Mouse (Mus musculus) central nervous system, embryonic 11.5 days (tissue): ENCODE data around the gene Olfr993. TPM values are rescaled to one million over a fixed set of nuclear protein-coding genes. Genes with fewer than 3 reads are reported as not detected.

Experiments used
- polyA plus RNA-seq: library from polyadenylated mRNA; depleted of rRNA; stranded (reverse); fragments of >200 nt; gene quantifications from 2 replicates; pipeline ENCODE4 v1.2.3, GENCODE M21; 2012; rRNA removed

Gene Olfr993
- not detected in 2 replicates for polyA plus RNA-seq

DNA sequence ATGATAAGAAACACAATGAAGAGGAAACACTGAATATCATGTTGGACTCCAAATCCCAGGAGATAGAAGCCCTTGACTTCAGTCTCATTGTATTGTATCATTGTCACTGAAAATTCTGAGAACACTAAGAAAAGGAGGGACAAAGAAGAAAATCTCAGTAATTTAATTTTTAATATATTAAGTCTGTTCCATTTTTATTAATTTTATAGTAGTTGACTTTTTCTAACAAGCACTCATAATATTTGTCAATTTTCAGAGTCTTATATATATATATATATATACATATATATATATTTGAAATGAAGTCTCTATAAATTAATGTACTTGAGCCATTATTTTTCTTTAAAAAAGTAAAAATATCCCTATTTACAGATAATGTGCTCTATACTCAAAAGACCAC, at the start of gene Olfr993:
Olfr993 (minus strand) TSS at position 101 of the 400 bp plus-strand sequence.

DNA sequence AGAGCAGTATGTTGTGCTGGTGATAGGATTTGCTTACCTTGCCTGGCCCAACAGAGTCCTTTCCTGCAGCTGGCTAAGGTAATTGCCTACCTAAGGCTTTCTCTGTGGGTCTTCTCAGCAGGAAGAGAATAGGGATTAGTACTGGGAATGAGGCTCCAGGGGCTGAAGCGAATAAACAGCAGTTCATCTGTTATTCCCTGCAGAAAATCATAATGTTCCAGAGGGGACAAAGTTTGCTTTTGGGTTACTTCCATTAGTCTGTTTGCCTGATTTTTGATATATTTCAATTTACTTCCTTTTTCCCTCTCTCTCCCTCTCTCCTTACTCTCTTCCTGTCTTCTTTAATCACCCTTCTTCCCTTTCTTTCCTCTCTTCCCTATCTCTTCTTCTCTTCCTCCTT, 28.9 kb upstream of the Olfr993 start, which contains the start of gene Olfr995:
Olfr995 (minus strand) TSS at position 101 of the 400 bp plus-strand sequence.

DNA sequence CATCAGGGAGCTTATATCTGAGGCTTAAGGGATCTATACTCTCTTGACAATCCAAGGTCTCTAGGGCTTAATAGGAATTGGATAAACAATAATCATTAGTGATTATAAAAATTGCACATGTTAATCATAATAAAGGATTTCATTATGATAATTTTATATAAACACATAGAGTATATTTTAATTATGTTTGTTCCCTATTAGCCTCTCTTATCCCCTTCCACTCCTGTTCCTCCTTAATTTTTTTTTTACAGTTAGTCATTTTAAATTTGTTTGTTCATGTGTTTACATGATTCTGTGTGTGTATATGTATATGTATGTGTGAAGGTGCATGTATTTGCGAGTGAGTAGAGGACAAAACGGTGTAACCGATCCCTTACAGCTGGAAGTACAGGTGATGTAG, 21.7 kb upstream of the Olfr993 start, which contains the start of gene Olfr994:
Olfr994 (minus strand) TSS at position 101 of the 400 bp plus-strand sequence.

DNA sequence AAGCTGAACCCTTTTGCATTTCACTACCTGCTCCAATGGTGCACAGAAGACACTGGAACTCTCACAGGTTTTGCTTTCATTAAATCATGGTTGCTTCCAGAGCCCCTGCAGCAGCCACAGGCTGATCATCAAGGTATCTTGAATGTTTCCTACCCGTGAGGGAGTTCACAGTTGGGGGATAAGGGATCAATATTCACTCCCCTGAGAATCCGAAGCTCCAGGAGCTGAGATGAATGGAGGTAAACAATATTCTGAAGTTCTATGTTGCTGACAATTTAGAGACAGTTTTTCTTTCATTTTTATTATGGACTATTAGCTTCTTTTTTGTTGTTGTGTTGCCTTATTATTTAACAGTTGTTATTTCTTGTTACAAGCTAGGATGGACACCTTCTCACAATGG, 5.3 kb downstream of the Olfr993 start, which contains the start of gene Olfr992:
Olfr992 (minus strand) TSS at position 101 of the 400 bp plus-strand sequence.

Other genes starting within 250 kb of the Olfr993 start
- gene Lrrc55, start 217.7 kb downstream of the Olfr993 start, polyA plus RNA-seq = 0.95 and 1.8 TPM in 2 replicates
- not detected in 2 replicates for gene Olfr987, start 75.6 kb downstream of the Olfr993 start, polyA plus RNA-seq
- not detected in 2 replicates for gene Olfr988, start 51.6 kb downstream of the Olfr993 start, polyA plus RNA-seq
- not detected in 2 replicates for gene Olfr992, start 5.4 kb downstream of the Olfr993 start, polyA plus RNA-seq
- not detected in 2 replicates for gene Olfr994, start 21.6 kb upstream of the Olfr993 start, polyA plus RNA-seq
- not detected in 2 replicates for gene Olfr995, start 28.8 kb upstream of the Olfr993 start, polyA plus RNA-seq
- gene 4833423E24Rik, start 104.1 kb upstream of the Olfr993 start, polyA plus RNA-seq = 0.04 TPM in 2 replicates
- gene Olfr996, start 164.3 kb upstream of the Olfr993 start, polyA plus RNA-seq = not detected in 2 replicates
- not detected in 2 replicates for gene Olfr998, start 174.1 kb upstream of the Olfr993 start, polyA plus RNA-seq
- not detected in 2 replicates for gene Olfr1000, start 197.0 kb upstream of the Olfr993 start, polyA plus RNA-seq
- gene Olfr1002, start 235.8 kb upstream of the Olfr993 start, polyA plus RNA-seq = not detected in 2 replicates
- gene Olfr154, start 249.6 kb upstream of the Olfr993 start, polyA plus RNA-seq = not detected in 2 replicates